8 mouse cellular contexts compared by ENCODE assay signal in genomic region chr9:123111751-123112221, GRCm38 (mm10). TPM values are rescaled to one million over a fixed set of nuclear protein-coding genes. Genes with fewer than 3 reads are reported as not detected.
A peak's percentile ranks its signal among the peaks of the same experiment; 100 is the strongest.
DNase-seq lines count a peak whose midpoint lies in the region; ATAC-seq and TF ChIP-seq lines count a peak whose summit lies in the region.

No protein-coding gene starts in this region.

- H3K27ac ChIP-seq in heart, embryonic 12.5 days (ENCODE audit: poor library complexity, severe bottlenecking), result no peak overlapping the region
- no peak overlapping the region for H3K27ac ChIP-seq in CH12.LX (ENCODE audit: insufficient read depth, low read depth)
- H3K27ac ChIP-seq in embryonic facial prominence, embryonic 14.5 days (replicated peaks; ENCODE audit: low read depth, low read length), result no peak overlapping the region
- H3K27ac ChIP-seq in liver, embryonic 11.5 days (ENCODE audit: low read depth, low read length), result no peak overlapping the region

- H3K27me3 ChIP-seq in heart, embryonic 12.5 days (replicated peaks), result no peaks in the 10 kb centered on the region
- H3K27me3 ChIP-seq in CH12.LX (replicated peaks), result no peaks in the 10 kb centered on the region
- no peaks in the 10 kb centered on the region for H3K27me3 ChIP-seq in embryonic facial prominence, embryonic 14.5 days (replicated peaks; ENCODE audit: control insufficient read depth, insufficient read depth, low read length)
- H3K27me3 ChIP-seq in liver, embryonic 11.5 days (replicated peaks; ENCODE audit: control insufficient read depth, insufficient read depth, low read length), result no peaks in the 10 kb centered on the region

- WGBS in heart, embryonic 12.5 days, result 54% methylated on average over 8 of the region's 8 CpGs
- 54% methylated on average over 8 of the region's 8 CpGs for WGBS in embryonic facial prominence, embryonic 14.5 days
- WGBS in liver, embryonic 11.5 days, result 44% methylated on average over 8 of the region's 8 CpGs

- H3K4me2 ChIP-seq in heart, embryonic 12.5 days, result peak overlapping the region; percentile 96
- peak overlapping the region; percentile 83 for H3K4me2 ChIP-seq in CH12.LX (ENCODE audit: insufficient read depth, low read depth, poor library complexity, severe bottlenecking)
- peak overlapping the region; percentile 72 for H3K4me2 ChIP-seq in embryonic facial prominence, embryonic 14.5 days (ENCODE audit: low read depth, low read length)
- H3K4me2 ChIP-seq in liver, embryonic 11.5 days, result peak overlapping the region; percentile 89

- H3K79me2 ChIP-seq in CH12.LX (replicated peaks; ENCODE audit: control insufficient read depth, extremely low read depth, insufficient read depth, poor library complexity, severe bottlenecking), result peaks cover 57% of the 10 kb centered on the region

- ATAC-seq in heart, embryonic 12.5 days (ENCODE audit: insufficient number of reproducible peaks, low FRiP score), result no peak
- no peak for ATAC-seq in embryonic facial prominence, embryonic 14.5 days (ENCODE audit: low read depth)
- ATAC-seq in liver, embryonic 11.5 days (replicated peaks; ENCODE audit: low FRiP score), result no peak

- dilution Hi-C loops in CH12.LX (cut with MboI; ENCODE audit: extremely low pct_ligation_motif_present, extremely low pct_unique_long_range_greater_than_20kb, low sequenced_read_pairs), result no loop called here

- intact Hi-C loops in heart, postnatal 25 days (cut with DNase I), result loop anchor here (10.0 kb wide), 1 partner anchor 377 kb away; no protein-coding TSS in a partner anchor

- H3K36me3 ChIP-seq in heart, embryonic 12.5 days, result peaks cover 17% of the 10 kb centered on the region
- H3K36me3 ChIP-seq in CH12.LX (replicated peaks in 1 of 2; ENCODE audit: control insufficient read depth in 1 of 2, insufficient read depth in 1 of 2, low read length in 1 of 2), result peaks cover 8 to 56% of the 10 kb centered on the region in 2 experiments
- H3K36me3 ChIP-seq in embryonic facial prominence, embryonic 14.5 days (ENCODE audit: control insufficient read depth, insufficient read depth, low read length), result peaks cover 11% of the 10 kb centered on the region; the same call in 1 of the 2 replicates
- peaks cover 7% of the 10 kb centered on the region for H3K36me3 ChIP-seq in liver, embryonic 11.5 days (ENCODE audit: control insufficient read depth, insufficient read depth, low read length)

- no peaks in the 10 kb centered on the region for H3K9me3 ChIP-seq in heart, embryonic 12.5 days (replicated peaks)
- H3K9me3 ChIP-seq in CH12.LX (replicated peaks; ENCODE audit: low read length), result no peaks in the 10 kb centered on the region
- no peaks in the 10 kb centered on the region for H3K9me3 ChIP-seq in embryonic facial prominence, embryonic 14.5 days (ENCODE audit: control insufficient read depth, low read length)
- no peaks in the 10 kb centered on the region for H3K9me3 ChIP-seq in liver, embryonic 11.5 days (ENCODE audit: control insufficient read depth, low read length)

- peak overlapping the region; percentile 92 for H3K4me3 ChIP-seq in heart, embryonic 12.5 days
- peak overlapping the region; percentile 91 to 98 (median 93) for H3K4me3 ChIP-seq in CH12.LX (replicated peaks in 1 of 3; ENCODE audit: low read depth in 2 of 3, low read length in 2 of 3, poor library complexity in 1 of 3)
- H3K4me3 ChIP-seq in embryonic facial prominence, embryonic 14.5 days (ENCODE audit: low read depth, low read length), result peak overlapping the region; percentile 90
- H3K4me3 ChIP-seq in liver, embryonic 11.5 days (ENCODE audit: low read depth, low read length), result peak overlapping the region; percentile 78

- DNase-seq in heart, postnatal 25 days (ENCODE audit: low spot score), result no peak
- DNase-seq in CH12.LX (ENCODE audit: extremely low read depth), result peak; percentile 53
- peak; percentile 6 for DNase-seq in embryonic facial prominence, embryonic 14.5 days (ENCODE audit: low spot score)
- DNase-seq in liver, embryonic 11.5 days (ENCODE audit: low spot score), result no peak
- DNase-seq in left cerebral cortex, adult 9 months (ENCODE audit: low spot score in 2 of 2), result no peak
- DNase-seq in cerebellum, adult 11 months, result no peak
- no peak for DNase-seq in layer of hippocampus, postnatal 14 days (ENCODE audit: low spot score in 2 of 2)

- no peak for TF ChIP-seq EP300 in CH12.LX (IDR thresholded peaks at IDR 0.05; ENCODE audit: low read length)

- TF ChIP-seq RAD21 in CH12.LX (IDR thresholded peaks at IDR 0.05; ENCODE audit: low read depth, low read length), result no peak

- peaks cover 16% of the 10 kb centered on the region for H3K4me1 ChIP-seq in heart, embryonic 12.5 days (replicated peaks)
- peaks cover 0 to 46% of the 10 kb centered on the region in 2 experiments; a peak in 2 of 4 replicates for H3K4me1 ChIP-seq in CH12.LX (ENCODE audit: control insufficient read depth in 1 of 2, insufficient read depth in 2 of 2)
- peaks cover 11% of the 10 kb centered on the region; the same call in 1 of the 2 replicates for H3K4me1 ChIP-seq in embryonic facial prominence, embryonic 14.5 days (ENCODE audit: control insufficient read depth, insufficient read depth, low read length)
- H3K4me1 ChIP-seq in liver, embryonic 11.5 days (replicated peaks; ENCODE audit: control insufficient read depth, insufficient read depth, low read length), result peaks cover 15% of the 10 kb centered on the region

- in situ Hi-C loops in CH12.LX (cut with MboI; ENCODE audit: low pct_ligation_motif_present, low pct_unique_long_range_greater_than_20kb, low sequenced_read_pairs), result no loop called here

- no peak for TF ChIP-seq POLR2A in CH12.LX (IDR thresholded peaks at IDR 0.05; ENCODE audit: low read depth, low read length)

- peak in 1 of 2 experiments; percentile 16; a peak in 2 of 4 replicates for TF ChIP-seq CTCF in CH12.LX (conservative IDR thresholded peaks at IDR 0.05 in 1 of 2, IDR thresholded peaks at IDR 0.05 in 1 of 2; ENCODE audit: low read depth in 2 of 2, low read length in 2 of 2)

- H3K9ac ChIP-seq in heart, embryonic 12.5 days, result peak overlapping the region; percentile 91
- H3K9ac ChIP-seq in CH12.LX (ENCODE audit: insufficient read depth, low read depth), result peak overlapping the region; percentile 87
- peak overlapping the region; percentile 94 for H3K9ac ChIP-seq in embryonic facial prominence, embryonic 14.5 days (ENCODE audit: low read depth, low read length)
- H3K9ac ChIP-seq in liver, embryonic 11.5 days (ENCODE audit: low read depth, low read length), result peak overlapping the region; percentile 72

TF ChIP-seq in CH12.LX, 34 proteins besides CTCF, POLR2A, EP300 and RAD21:
- TF ChIP-seq NRF1 (IDR thresholded peaks at IDR 0.05; ENCODE audit: low read depth, low read length) (no peak), SIN3A (IDR thresholded peaks at IDR 0.05; ENCODE audit: low read length) (0 out of 2 replicates have a peak, but pooled peaks have one; percentile 38)
TF ChIP-seq in CH12.LX: peak in this region for 1.

RNA-seq across cellular contexts. Expression of gene Zdhhc3, which starts 1.2 kb away (rescaled TPM):
- 62.2 and 64.5 TPM in 2 replicates for polyA plus RNA-seq in heart, embryonic 12.5 days (2016; fragmentation: Nextera tagmentation; extraction: Ambion mirVana)
- total RNA-seq in heart, postnatal 25 days (2021), result 10 to 100 TPM; 42.8 TPM
- total RNA-seq in CH12.LX (2012; rRNA removed) (37.2 and 45.1 TPM in 2 replicates), CH12.LX (2014; rRNA removed) (61.2 and 62.6 TPM in 2 replicates)
- 61.4 and 74.4 TPM in 2 replicates for polyA plus RNA-seq in CH12.LX (2012; ENCODE audit: insufficient read length, low read depth)
- polyA plus RNA-seq in embryonic facial prominence, embryonic 14.5 days (2014; fragmentation: Nextera tagmentation; extraction: Ambion mirVana), result 51.2 and 57.4 TPM in 2 replicates
- 54.8 and 57.0 TPM in 2 replicates for polyA plus RNA-seq in liver, embryonic 11.5 days (2014; fragmentation: Nextera tagmentation; extraction: Ambion mirVana)
- 10 to 100 TPM; 71.2 to 72.7 TPM for total RNA-seq in layer of hippocampus, postnatal 14 days (2021)

RNA-seq across cellular contexts. Expression of gene Exosc7, which starts 1.2 kb away (rescaled TPM):
- 69.6 and 71.3 TPM in 2 replicates for polyA plus RNA-seq in heart, embryonic 12.5 days (2016; fragmentation: Nextera tagmentation; extraction: Ambion mirVana)
- 10 to 100 TPM; 28.0 to 30.2 TPM for total RNA-seq in heart, postnatal 25 days (2021)
- total RNA-seq in CH12.LX (2012; rRNA removed) (135 and 154 TPM in 2 replicates), CH12.LX (2014; rRNA removed) (139 and 144 TPM in 2 replicates)
- 143 and 184 TPM in 2 replicates for polyA plus RNA-seq in CH12.LX (2012; ENCODE audit: insufficient read length, low read depth)
- polyA plus RNA-seq in embryonic facial prominence, embryonic 14.5 days (2014; fragmentation: Nextera tagmentation; extraction: Ambion mirVana), result 84.2 and 100 TPM in 2 replicates
- polyA plus RNA-seq in liver, embryonic 11.5 days (2014; fragmentation: Nextera tagmentation; extraction: Ambion mirVana), result 191 and 193 TPM in 2 replicates
- total RNA-seq in layer of hippocampus, postnatal 14 days (2021), result 10 to 100 TPM; 35.8 to 38.0 TPM

RNA-seq across cellular contexts. Expression of gene Clec3b, which starts 39.0 kb away (rescaled TPM):
- not detected in 2 replicates for polyA plus RNA-seq in heart, embryonic 12.5 days (2016; fragmentation: Nextera tagmentation; extraction: Ambion mirVana)
- total RNA-seq in heart, postnatal 25 days (2021), result 10 to 100 TPM; 63.0 to 63.6 TPM
- total RNA-seq in CH12.LX (2012; rRNA removed) (0.13 TPM in 1 of 2 replicates, not detected in the other), CH12.LX (2014; rRNA removed) (not detected in 2 replicates)
- polyA plus RNA-seq in CH12.LX (2012; ENCODE audit: insufficient read length, low read depth), result 0.31 and 0.33 TPM in 2 replicates
- 2.9 TPM in 2 replicates for polyA plus RNA-seq in embryonic facial prominence, embryonic 14.5 days (2014; fragmentation: Nextera tagmentation; extraction: Ambion mirVana)
- polyA plus RNA-seq in liver, embryonic 11.5 days (2014; fragmentation: Nextera tagmentation; extraction: Ambion mirVana), result not detected in 2 replicates
- 1 to 10 TPM; 4.1 to 6.7 TPM for total RNA-seq in layer of hippocampus, postnatal 14 days (2021)

Comparison
In these comparisons a context has a peak if more than half of its experiments do, and no peak if none do; other contexts are left out.
1. DNase-seq: peak in CH12.LX (single experiment) and embryonic facial prominence, embryonic 14.5 days (single experiment); none in heart, postnatal 25 days (single experiment), liver, embryonic 11.5 days (single experiment), left cerebral cortex, adult 9 months (0 of 2), cerebellum, adult 11 months (single experiment) and layer of hippocampus, postnatal 14 days (0 of 2).
2. Peak in every context shown above with its lines, with median percentiles within 50 percentile points of each other: H3K4me2 ChIP-seq, H3K4me3 ChIP-seq and H3K9ac ChIP-seq.